Mouse (Mus musculus): ENCODE results near the gene Mettl7b.

Gene Mettl7b

DNA sequence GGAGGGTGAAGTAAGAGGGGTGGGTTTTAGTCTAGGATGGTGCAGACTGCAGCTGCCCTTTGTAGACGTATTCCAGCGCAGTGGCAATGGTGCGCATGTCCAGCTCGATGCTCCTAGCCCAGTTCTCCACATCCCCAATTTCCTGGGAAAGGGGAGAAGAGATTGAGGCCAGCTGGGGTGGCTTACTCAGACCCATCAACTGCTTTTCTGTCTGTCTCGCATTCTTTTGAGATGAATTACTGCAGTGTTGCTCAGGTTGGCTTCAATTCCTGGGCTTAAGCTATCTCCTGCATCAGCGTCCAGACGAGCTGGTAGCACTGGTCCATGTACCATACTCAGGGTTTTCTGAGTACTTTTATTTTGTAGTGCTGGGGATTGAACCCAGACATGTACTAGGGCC, 40.8 kb downstream of the Mettl7b start:
- ATAC-seq (ENCODE audit: low TSS enrichment): no peak

DNA sequence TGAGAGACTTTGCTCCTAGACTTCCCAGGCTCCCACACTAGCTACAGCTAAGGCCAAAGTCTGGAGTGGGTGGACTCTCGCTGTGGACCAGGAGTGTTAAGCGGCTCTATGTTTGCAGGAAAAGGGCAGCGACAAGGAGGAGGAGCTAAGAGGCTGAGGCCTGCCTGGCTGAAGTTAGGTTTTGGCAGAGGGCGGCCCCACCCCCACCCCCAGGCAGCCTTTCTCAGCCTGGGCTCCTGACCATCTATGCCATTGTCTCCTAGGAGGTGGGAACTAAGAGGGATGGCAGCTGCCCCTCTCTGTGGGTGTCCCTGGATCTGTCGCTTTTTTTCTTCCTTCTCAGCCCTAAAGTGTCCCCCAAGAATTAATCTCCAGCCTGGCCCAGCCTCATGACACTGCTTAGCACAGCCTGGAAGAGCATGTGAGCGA, 41.6 kb downstream of the Mettl7b start:
- peak; percentile 14 for ATAC-seq (ENCODE audit: low TSS enrichment)

DNA sequence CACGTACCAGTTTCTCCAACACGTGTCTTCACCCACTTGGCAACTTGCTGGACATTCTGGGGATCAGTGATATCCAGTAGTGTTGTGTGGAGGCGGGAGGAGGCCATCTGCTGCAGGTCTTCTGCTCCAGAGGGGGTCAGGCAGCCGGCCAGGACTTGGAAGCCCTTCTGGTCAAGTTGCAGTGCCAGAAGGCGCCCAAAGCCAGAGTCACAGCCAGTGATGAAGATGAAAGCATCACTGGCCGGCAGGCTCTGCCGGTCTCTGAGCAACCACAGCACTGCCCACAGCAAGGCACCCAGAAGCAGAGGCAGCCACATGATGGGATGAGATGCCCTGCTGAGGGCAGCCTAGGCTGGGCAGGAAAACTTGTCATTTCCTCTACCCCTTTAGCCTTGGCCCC, 42.5 kb downstream of the Mettl7b start:
- ATAC-seq (ENCODE audit: low TSS enrichment): no peak

DNA sequence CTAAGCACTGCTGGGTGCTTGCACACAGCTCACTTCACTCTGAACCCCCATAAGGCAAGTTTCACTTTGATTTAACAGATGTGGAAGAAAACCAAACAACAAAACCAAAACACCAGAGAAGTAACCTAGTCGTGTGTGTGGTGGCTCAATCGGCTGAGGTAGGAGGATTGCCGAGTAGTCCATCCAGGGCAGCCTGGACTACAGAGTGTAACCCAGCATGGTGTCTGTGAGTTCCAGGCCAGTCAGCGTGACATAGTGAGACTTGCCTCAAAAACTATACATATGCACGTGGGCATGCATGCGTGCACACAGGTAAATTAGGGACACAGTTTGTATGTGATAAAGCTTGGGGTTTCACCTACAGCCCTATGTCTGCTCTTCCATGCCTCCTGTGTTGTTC, 43.4 kb downstream of the Mettl7b start:
- ATAC-seq (ENCODE audit: low TSS enrichment): no peak

DNA sequence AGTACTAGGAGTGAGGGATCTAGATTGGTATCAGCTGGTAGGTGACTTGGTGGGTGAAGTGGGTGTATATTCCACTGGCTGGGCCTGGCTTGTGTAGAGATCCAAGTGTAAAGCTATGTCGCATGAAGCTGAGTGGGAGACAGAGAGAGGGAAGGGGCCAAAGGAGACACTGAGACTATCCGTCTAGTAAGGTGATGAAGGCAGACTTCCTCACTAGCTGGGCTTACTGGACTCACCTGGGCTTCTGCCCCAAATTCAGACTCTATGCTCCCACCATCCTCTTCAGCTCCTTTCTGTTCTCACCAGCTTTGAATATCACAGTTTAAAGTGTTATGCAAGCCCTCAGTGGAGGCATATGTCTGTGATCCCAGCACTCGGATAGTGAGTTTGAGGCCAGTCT, 44.1 kb downstream of the Mettl7b start:
- ATAC-seq (ENCODE audit: low TSS enrichment): no peak

DNA sequence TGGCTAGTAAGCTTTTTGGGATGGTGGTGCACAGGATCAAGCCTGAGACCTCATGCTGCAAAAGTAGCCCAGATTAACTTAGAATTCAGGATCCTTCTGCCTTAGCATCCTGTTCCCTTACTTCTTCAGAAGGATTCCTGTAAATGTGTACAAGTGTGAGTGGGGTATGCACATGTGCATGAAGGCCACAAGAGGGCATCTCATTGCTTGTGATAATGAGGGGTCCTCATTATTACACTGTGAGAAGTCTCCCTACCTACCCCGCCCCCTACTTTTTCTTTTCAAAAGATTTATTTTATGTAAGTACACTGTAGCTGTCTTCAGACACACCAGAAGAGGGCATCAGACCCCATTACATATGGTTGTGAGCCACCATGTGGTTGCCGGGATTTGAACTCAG, 45.2 kb downstream of the Mettl7b start:
- no peak for ATAC-seq (ENCODE audit: low TSS enrichment)

DNA sequence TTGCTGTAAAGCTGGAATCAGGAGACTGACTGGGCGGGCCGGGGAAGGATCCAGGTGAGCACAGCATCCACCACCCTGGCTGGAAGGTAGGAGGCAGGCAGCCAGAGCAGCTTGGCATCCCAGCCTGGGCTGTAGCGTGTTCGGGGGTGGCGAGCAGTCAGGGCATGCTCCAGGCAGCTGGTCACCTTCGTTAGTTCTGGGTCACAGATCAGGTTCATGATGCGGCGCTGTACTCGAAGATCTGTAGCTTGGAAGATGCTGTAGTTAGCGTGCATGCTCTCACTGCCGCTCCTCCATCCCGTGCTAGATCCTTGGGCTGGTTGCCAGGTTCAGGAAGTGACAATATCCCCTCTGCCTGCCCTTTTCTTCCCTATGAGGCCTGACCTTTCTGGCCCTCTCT, 47.1 kb downstream of the Mettl7b start:
- no peak for ATAC-seq (ENCODE audit: low TSS enrichment)

DNA sequence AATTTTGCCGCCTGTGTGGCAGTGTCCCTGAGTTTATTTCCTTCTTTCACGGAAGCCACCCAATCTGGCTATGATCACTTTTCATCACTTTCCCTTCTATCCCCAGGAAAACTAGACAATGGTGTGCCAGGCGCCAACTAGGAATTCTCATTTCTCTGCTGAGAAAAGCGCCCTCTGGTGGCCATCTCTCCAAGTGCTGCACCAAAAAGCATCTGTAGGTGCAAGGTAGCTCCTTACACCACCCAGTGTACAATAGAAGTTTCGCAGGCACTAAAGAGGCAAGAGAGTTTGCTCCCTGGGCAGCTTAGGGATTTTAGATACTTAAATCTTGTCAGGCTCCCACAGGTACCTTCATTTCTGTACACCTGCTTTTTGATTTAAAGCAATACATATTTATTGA, 47.6 kb downstream of the Mettl7b start:
- ATAC-seq (ENCODE audit: low TSS enrichment): peak; percentile 80

DNA sequence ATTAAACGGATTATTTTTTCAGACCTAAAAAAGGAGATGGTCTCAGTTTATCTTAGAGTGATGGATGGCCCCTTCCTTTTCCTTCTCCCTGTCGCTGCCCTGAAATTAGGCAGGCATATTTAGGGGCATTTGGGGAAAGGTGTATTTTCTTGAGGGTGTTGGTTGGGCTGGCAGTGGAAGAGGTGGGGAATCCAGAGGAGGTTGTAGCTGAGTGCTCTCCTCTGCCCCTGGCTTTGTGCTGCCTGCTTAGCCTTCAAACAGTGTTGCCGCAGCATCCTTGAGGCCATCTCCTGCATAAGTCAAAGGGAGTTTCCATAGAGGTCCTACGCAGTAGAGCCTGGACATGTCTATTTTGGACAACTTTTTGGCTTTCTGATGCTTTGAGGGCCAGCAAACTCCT, 48.0 kb downstream of the Mettl7b start:
- ATAC-seq (ENCODE audit: low TSS enrichment): no peak

DNA sequence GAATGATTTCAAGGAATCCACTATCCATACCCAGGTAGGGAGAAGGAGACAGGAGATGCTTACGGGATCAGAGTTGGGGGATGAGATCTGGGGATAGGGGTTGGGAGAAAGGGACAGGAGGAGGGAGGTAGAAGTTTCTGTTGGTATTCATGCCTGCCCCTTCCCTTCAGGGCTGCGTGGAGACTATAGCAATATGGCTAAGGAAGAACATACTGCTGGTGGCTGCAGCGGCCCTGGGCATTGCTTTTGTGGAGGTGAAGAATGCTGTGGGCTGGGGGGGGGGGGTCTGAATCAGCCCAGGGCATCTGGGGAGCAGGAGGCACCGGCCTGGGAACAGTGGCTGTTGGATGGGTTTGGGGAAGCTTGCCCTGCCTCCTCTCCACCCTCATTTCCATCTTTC, 48.5 kb downstream of the Mettl7b start:
- no peak for ATAC-seq (ENCODE audit: low TSS enrichment)

DNA sequence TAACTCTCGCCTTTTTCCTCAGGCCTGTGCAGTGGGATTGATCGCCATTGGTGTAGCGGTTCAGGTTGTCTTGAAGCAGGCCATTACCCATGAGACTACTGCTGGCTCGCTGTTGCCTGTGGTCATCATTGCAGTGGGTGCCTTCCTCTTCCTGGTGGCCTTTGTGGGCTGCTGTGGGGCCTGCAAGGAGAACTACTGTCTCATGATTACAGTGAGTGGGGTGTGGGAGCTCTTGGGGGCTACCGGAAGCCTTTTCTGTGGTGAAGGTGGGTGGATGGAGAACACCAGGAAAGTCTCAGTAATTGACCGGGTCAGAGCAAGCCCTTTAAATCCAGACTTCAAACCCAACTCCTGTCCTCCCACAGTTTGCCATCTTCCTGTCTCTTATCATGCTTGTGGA, 49.4 kb downstream of the Mettl7b start:
- ATAC-seq (ENCODE audit: low TSS enrichment): no peak

DNA sequence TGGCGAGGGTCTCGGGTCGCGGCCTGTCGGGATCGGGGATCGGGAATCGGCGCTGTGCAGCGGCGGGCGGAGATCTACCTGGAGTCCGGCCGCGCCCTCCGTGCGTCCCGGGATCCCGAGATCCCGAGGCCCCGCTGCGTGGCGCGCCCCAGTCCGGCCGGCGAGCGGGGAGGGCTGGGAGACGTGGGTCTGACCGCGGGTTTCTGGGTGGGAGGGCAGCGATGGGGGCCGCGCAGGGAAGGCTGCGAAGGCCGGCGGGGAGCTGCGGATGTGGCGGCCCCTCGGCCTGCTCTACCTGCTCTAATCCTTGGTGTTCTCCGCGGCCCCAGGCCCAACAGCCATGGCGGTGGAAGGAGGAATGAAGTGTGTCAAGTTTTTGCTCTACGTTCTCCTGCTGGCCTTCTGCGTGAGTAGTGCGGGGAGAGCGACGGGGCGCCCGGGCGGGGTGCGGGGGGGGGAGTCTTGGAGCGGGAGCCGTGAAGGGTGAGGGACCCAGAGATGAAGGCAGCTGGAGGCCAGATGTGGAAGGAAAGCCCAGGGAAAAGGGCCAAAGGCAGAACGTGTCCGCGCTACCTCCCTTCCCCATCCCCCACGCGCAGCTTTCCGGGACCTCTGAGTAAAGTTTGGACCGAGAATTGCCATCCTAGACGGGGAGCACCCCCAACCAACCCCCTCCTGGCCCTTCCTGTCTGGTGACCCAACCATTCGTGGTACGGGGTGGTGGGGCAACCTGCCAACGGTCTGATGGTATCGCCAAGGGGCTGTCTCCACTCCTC, 50.5 kb downstream of the Mettl7b start:
- peak; percentile 16; the same call in 1 of the 2 replicates for ATAC-seq (ENCODE audit: low TSS enrichment)

DNA sequence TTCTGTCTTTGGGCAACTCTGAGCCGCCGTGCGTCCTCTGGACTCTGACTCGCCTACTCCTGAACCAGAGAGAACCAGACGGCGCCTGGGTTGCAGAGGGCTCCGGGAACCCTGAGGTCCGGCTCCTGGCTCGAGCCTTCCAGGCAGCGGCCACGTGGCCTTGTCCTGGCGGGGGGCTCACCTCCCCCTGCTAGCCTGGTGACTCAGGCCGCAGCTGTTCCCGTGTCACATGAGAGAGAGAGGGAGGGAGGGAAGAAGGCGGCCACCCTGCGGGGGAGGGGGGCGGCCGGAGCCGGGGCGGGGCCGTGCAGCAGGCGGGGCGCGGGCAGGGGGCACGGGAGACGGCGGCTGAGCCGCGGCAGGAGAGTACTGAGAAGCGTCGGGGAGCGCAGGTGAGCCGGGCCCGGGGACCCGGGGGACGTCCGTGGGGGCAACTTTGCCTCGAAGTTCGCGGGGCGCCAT, 51.2 kb downstream of the Mettl7b start:
- peak; percentile 20 for ATAC-seq (ENCODE audit: low TSS enrichment)

DNA sequence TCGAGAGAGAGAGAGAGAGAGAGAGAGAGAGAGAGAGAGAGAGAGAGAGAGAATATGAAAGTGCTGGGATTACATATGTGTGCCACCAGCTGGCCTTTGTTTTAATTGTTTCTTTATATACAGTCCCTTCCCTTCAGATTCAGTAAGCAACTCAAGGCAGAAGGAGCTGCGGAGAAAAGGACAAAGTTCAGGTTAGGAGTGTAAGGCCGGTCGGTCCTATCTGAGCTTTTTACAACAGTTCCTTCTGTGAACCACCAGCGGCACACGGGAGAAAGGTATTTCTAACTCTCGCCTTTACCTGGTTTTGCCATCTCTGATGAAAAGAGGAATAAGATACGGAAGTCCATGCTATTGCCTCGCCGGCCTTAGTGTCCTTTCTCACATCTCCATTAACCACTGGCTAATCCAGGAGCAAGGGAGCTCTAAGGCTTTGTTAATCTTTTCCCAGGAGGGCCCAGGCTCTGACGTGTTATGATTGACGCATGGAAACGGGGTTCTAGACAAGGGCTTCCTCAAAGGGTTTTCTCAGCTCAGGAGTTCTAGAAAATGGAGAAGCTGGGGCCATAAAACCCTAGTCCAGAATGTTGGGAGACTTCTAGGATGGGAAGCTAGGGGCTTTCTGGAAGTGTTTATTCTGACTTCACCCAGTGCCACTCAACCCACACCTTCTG, 51.9 kb downstream of the Mettl7b start:
- ATAC-seq (ENCODE audit: low TSS enrichment): no peak

Data from frontal cortex, adult (tissue).